Mouse (Mus musculus) limb, embryonic 14.5 days (tissue): Measurements from ENCODE around the gene Trap1a. TPM values are rescaled to one million over a fixed set of nuclear protein-coding genes. Genes with fewer than 3 reads are reported as not detected.

Experiments used
- ATAC-seq: fragments of 200-750 bp; cut with Nextera tagmentation; 2 replicates; pipeline ENCODE4 v1.8.0; 2017; ENCODE audit warnings: low read depth, moderate number of reproducible peaks, moderate TSS enrichment; ENCODE audit not compliant: low FRiP score
- DNase-seq: peaks from one replicate; pipeline ENCODE4 v3.0.0-alpha.2; 2015; ENCODE audit warnings: low spot score
- H3K27ac ChIP-seq: fragments of 300-500 bp; sonication (generic); replicated peaks from 2 replicates; pipeline ENCODE4 v1.5.1; 2014; ENCODE audit warnings: low read depth, mild to moderate bottlenecking, low read length, moderate library complexity, mixed read lengths
- H3K27me3 ChIP-seq: fragments of 300-500 bp; sonication (generic); 2 replicates; pipeline ENCODE4 v1.6.1; 2014; ENCODE audit warnings: low read length, mixed read lengths; ENCODE audit not compliant: control insufficient read depth, insufficient read depth
- H3K36me3 ChIP-seq: fragments of 300-500 bp; sonication (generic); 2 replicates; pipeline ENCODE4 v1.6.1; 2014; ENCODE audit warnings: mild to moderate bottlenecking, low read length, moderate library complexity, mixed read lengths; ENCODE audit not compliant: control insufficient read depth, insufficient read depth
- H3K4me1 ChIP-seq: fragments of 300-500 bp; sonication (generic); 2 replicates; pipeline ENCODE4 v1.6.1; 2014; ENCODE audit warnings: antibody characterized with exemption, low read length, mixed read lengths; ENCODE audit not compliant: control insufficient read depth, insufficient read depth
- H3K4me2 ChIP-seq: fragments of 300-500 bp; sonication (generic); replicated peaks from 2 replicates; pipeline ENCODE4 v1.6.1; 2014; ENCODE audit warnings: low read depth, mild to moderate bottlenecking, low read length, moderate library complexity; ENCODE audit not compliant: severe bottlenecking
- H3K4me3 ChIP-seq: fragments of 300-500 bp; sonication (generic); replicated peaks from 2 replicates; pipeline ENCODE4 v1.5.1; 2014; ENCODE audit warnings: low read length
- H3K9ac ChIP-seq: fragments of 300-500 bp; sonication (generic); 2 replicates; pipeline ENCODE4 v1.6.1; 2014; ENCODE audit warnings: mild to moderate bottlenecking, low read depth, low read length, moderate library complexity; ENCODE audit not compliant: severe bottlenecking
- H3K9me3 ChIP-seq: fragments of 300-500 bp; sonication (generic); 2 replicates; pipeline ENCODE4 v1.6.1; 2016; ENCODE audit warnings: low read length; ENCODE audit not compliant: control insufficient read depth
- POLR2A ChIP-seq: fragments of 200-500 bp; IDR thresholded peaks from 2 replicates; pipeline ENCODE4 v1.8.0; 2012; ENCODE audit warnings: inconsistent platforms, mild to moderate bottlenecking, moderate library complexity, borderline replicate concordance; ENCODE audit not compliant: insufficient read depth, insufficient read length; ENCODE audit errors: extremely low read depth
- WGBS: fragments of 180-500 bp; shearing (Covaris S2); extraction: QIAGEN DNeasy Blood & Tissue Kit; methylation state at CpG from one replicate; pipeline ENCODE4 v1.1.7; 2014; 5-methylcytosine and 5-hydroxymethylcytosine counted together
- polyA plus RNA-seq, 2 experiments: library from polyadenylated mRNA; depleted of rRNA in 1 of 2; stranded (reverse) in 1 of 2; unstranded in 1 of 2; fragments of >200 nt; fragmentation: Nextera tagmentation in 1 of 2; extraction: Ambion mirVana in 1 of 2; gene quantifications; 2 replicates each; pipeline versions ENCODE4 v1.2.1 to v1.2.3; 2012 to 2014

Trap1a gene
- polyA plus RNA-seq, 2 experiments = 0.25 TPM; not detected in 1

- Histone ChIP-seq H3K9ac (no peak overlapping the region), H3K36me3 (no peaks in the 10 kb centered on the region), H3K4me3 (no peak overlapping the region), H3K27me3 (no peaks in the 10 kb centered on the region), H3K9me3 (no peaks in the 10 kb centered on the region), H3K27ac (no peak overlapping the region), H3K4me2 (no peak overlapping the region), H3K4me1 (no peaks in the 10 kb centered on the region)
- DNase-seq = no peak
- no peak for ATAC-seq
- 54% methylated on average over 7 of the region's 7 CpGs for WGBS
- TF ChIP-seq POLR2A = no peak
Measured at GRCm38 (mm10) chrX:139357639-139358260, 24.3 kb downstream of the Trap1a start.

DNA sequence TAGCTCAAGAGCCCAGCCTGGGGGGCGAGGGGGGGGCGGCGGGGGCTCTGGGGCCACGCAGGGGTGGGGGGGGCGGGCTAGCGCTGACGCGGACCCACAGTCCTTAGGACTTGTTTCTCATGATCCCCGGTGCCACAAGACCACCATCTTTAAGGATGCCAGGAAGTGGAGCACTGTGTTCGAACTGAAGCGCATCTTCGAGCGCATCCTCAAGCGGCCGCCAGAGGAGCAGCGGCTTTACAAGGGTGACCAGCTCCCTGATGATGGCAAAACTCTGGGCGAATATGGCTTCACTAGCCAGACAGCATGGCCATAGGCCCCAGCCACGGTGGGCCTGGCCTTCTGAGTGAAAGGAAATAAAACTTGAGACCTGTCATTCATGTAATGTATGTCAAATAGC, 24.9 kb downstream of the Trap1a start:
- no peak for ATAC-seq
- WGBS = 69% methylated on average over 18 of the region's 18 CpGs

GRCm38 (mm10) chrX:139366837-139367528, 33.5 kb downstream of the Trap1a start:
- H3K27ac ChIP-seq = no peak overlapping the region
- H3K9me3 ChIP-seq = no peaks in the 10 kb centered on the region
- H3K27me3 ChIP-seq = no peaks in the 10 kb centered on the region
- H3K9ac ChIP-seq = no peak overlapping the region
- no peaks in the 10 kb centered on the region for H3K4me1 ChIP-seq
- no peak overlapping the region for H3K4me2 ChIP-seq
- H3K36me3 ChIP-seq = no peaks in the 10 kb centered on the region
- no peak overlapping the region for H3K4me3 ChIP-seq
- ATAC-seq (no peak), DNase-seq (no peak)
- TF ChIP-seq POLR2A = no peak
- 86% methylated on average over 3 of the region's 3 CpGs for WGBS

More for the DNA sequence above, 24.9 kb downstream of the Trap1a start:
- Histone ChIP-seq H3K9me3 (no peaks in the 10 kb centered on the region), H3K27me3 (no peaks in the 10 kb centered on the region), H3K9ac (no peak overlapping the region), H3K4me2 (no peak overlapping the region), H3K4me1 (no peaks in the 10 kb centered on the region), H3K4me3 (no peak overlapping the region), H3K36me3 (no peaks in the 10 kb centered on the region), H3K27ac (no peak overlapping the region)
- DNase-seq = no peak
- no peak for TF ChIP-seq POLR2A

DNA sequence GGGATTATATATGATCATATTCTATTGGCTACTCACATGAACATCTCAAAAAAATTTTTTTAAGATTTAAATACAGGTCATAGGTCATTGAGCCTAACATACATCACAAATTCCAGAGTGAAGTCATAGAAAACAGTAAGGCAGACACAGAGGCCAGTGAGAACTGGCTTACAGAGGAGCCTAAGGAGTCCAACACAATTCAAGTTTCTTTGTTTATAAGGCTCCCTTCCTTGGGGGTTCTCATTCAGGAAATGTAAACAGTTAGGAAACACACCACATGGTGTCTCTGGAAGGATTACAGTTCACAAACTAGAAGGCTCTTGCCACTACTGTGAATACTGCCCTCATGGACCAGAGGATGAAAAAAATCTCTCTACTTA, 34.0 kb downstream of the Trap1a start:
- no peak for TF ChIP-seq POLR2A
- H3K4me2 ChIP-seq = no peak overlapping the region
- H3K27me3 ChIP-seq = no peaks in the 10 kb centered on the region
- H3K9ac ChIP-seq = no peak overlapping the region
- H3K4me1 ChIP-seq = no peaks in the 10 kb centered on the region
- ATAC-seq (no peak), DNase-seq (no peak)
- no peaks in the 10 kb centered on the region for H3K9me3 ChIP-seq
- no peaks in the 10 kb centered on the region for H3K36me3 ChIP-seq
- H3K27ac ChIP-seq = no peak overlapping the region
- no peak overlapping the region for H3K4me3 ChIP-seq

DNA sequence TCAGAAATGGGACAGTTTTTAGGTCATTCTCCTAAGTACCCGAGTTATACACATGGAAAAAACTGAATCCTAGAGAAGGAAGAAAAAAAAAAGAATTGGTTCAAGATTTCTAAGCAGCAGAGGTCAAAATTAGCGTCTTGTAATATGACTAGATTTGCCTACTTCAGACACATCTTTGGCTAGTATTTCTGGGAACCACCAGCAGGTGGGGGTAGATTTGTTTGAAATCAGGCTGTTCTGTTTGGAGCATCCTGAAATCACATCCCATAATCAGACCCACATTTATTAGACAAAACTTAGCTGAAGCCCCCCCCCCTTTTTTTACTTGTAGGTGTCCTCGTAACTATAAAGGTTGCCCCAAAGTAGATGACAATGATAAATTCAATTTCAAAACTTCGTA, 35.6 kb downstream of the Trap1a start:
- no peaks in the 10 kb centered on the region for H3K9me3 ChIP-seq
- no peaks in the 10 kb centered on the region for H3K36me3 ChIP-seq
- H3K4me3 ChIP-seq = no peak overlapping the region
- H3K9ac ChIP-seq = no peak overlapping the region
- no peaks in the 10 kb centered on the region for H3K4me1 ChIP-seq
- no peak overlapping the region for H3K4me2 ChIP-seq
- ATAC-seq (no peak), DNase-seq (no peak)
- WGBS = 58% methylated on average over 4 of the region's 4 CpGs
- H3K27ac ChIP-seq = no peak overlapping the region
- no peak for TF ChIP-seq POLR2A
- H3K27me3 ChIP-seq = no peaks in the 10 kb centered on the region

DNA sequence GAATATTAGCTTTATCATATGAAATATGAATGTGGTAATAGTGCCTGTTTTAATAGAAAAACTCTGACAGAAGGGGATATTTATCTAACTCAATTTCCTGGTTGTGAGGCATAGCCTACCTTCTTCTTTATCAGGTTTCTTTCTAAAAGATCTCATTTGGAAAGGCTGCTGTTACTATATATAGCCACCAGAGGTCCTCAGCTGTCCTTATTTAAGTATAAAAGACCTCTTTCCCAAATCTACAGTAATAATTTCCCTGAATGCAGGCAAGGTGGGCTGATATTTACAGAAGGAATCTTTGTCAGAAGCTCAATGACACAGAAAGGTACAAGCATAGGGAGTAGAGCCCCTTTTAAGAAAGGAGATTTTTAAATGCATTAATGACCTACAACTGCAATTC, 39.2 kb downstream of the Trap1a start:
- no peak overlapping the region for H3K9ac ChIP-seq
- no peak overlapping the region for H3K4me2 ChIP-seq
- DNase-seq = peak; percentile 53
- no peak overlapping the region for H3K27ac ChIP-seq
- no peak for ATAC-seq
- no peak overlapping the region for H3K4me3 ChIP-seq
- H3K9me3 ChIP-seq = no peaks in the 10 kb centered on the region
- no peaks in the 10 kb centered on the region for H3K27me3 ChIP-seq
- no peak for TF ChIP-seq POLR2A
- no peaks in the 10 kb centered on the region for H3K4me1 ChIP-seq
- no peaks in the 10 kb centered on the region for H3K36me3 ChIP-seq

Other genes with a start within 250 kb of the Trap1a start
- gene Serpina7, start 248.4 kb upstream of the Trap1a start, polyA plus RNA-seq (2012; rRNA removed) = 0.06 and 0.08 TPM in 2 replicates
- gene Serpina7, start 248.4 kb upstream of the Trap1a start, polyA plus RNA-seq (2014; fragmentation: Nextera tagmentation; extraction: Ambion mirVana) = 0.19 and 0.23 TPM in 2 replicates
- not detected in 2 replicates for gene 4930513O06Rik, start 247.4 kb upstream of the Trap1a start, polyA plus RNA-seq (2012; rRNA removed)
- not detected in 2 replicates for gene 4930513O06Rik, start 247.4 kb upstream of the Trap1a start, polyA plus RNA-seq (2014; fragmentation: Nextera tagmentation; extraction: Ambion mirVana)
- gene 4933428M09Rik, start 154.5 kb upstream of the Trap1a start, polyA plus RNA-seq (2012; rRNA removed) = not detected in 2 replicates
- gene 4933428M09Rik, start 154.5 kb upstream of the Trap1a start, polyA plus RNA-seq (2014; fragmentation: Nextera tagmentation; extraction: Ambion mirVana) = not detected in 2 replicates
- gene Mum1l1, start 123.6 kb upstream of the Trap1a start, polyA plus RNA-seq (2012; rRNA removed) = 13.3 and 17.2 TPM in 2 replicates
- gene Mum1l1, start 123.6 kb upstream of the Trap1a start, polyA plus RNA-seq (2014; fragmentation: Nextera tagmentation; extraction: Ambion mirVana) = 39.1 and 52.6 TPM in 2 replicates
- gene D330045A20Rik, start 146.7 kb downstream of the Trap1a start, polyA plus RNA-seq (2012; rRNA removed) = 0.64 and 0.75 TPM in 2 replicates
- gene D330045A20Rik, start 146.7 kb downstream of the Trap1a start, polyA plus RNA-seq (2014; fragmentation: Nextera tagmentation; extraction: Ambion mirVana) = 0.90 and 0.99 TPM in 2 replicates
- gene Rnf128, start 229.6 kb downstream of the Trap1a start, polyA plus RNA-seq (2012; rRNA removed) = 3.0 and 3.3 TPM in 2 replicates
- gene Rnf128, start 229.6 kb downstream of the Trap1a start, polyA plus RNA-seq (2014; fragmentation: Nextera tagmentation; extraction: Ambion mirVana) = 10.4 and 11.2 TPM in 2 replicates